ENCODE assay signal across 14 mouse cellular contexts in the genomic region with DNA sequence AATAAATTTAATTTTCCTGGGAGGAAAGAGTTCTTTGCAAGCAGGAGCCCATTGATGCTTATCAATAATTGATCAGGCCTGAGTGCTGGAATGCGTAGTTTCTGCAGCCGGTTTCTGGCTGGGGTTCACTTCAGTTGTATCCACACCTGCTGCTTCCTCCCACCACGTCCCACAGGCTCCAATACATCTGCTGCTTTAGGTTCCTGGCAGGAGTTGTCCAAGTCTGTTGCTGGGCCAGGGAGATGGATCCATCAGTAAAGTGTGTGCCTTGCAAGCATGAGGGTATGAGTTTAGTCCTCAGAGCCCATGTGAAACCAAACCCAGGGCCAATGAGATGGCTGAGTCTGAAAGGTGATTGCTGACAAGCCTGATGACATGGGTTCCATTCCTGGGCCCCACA.
"Had no signal": no experiment of that assay in that cellular context is flagged by ENCODE, and none has a peak within 500 bp of the region (broad histone marks: within the 10 kb centered on the region; RNA-seq: fewer than 3 reads in every experiment).

No protein-coding gene starts in this region.

- ATAC-seq: liver, postnatal 0 days; midbrain, embryonic 13.5 days had no signal

- H3K27me3 ChIP-seq: limb, embryonic 15.5 days; liver, embryonic 13.5 days; lung, embryonic 15.5 days; midbrain, embryonic 13.5 days; neural tube, embryonic 15.5 days had no signal

- H3K36me3 ChIP-seq: limb, embryonic 15.5 days; liver, embryonic 13.5 days; lung, embryonic 15.5 days; midbrain, embryonic 13.5 days; neural tube, embryonic 15.5 days had no signal

- H3K27ac ChIP-seq: kidney, postnatal 0 days; limb, embryonic 15.5 days; liver, embryonic 13.5 days; lung, embryonic 15.5 days; midbrain, embryonic 13.5 days; neural tube, embryonic 15.5 days had no signal

- H3K9me3 ChIP-seq: limb, embryonic 15.5 days; liver, embryonic 13.5 days; lung, embryonic 15.5 days; midbrain, embryonic 13.5 days; neural tube, embryonic 15.5 days had no signal

- H3K4me1 ChIP-seq: liver, embryonic 13.5 days; lung, embryonic 15.5 days had no signal

- H3K4me2 ChIP-seq: limb, embryonic 15.5 days; liver, embryonic 13.5 days; lung, embryonic 15.5 days; midbrain, embryonic 13.5 days; neural tube, embryonic 15.5 days had no signal

- DNase-seq: kidney, adult 11 months; kidney, adult 9 months; kidney, postnatal 36 days; liver, embryonic 13.5 days; liver, postnatal 0 days; lung, postnatal 14 days; thymus, adult 2 months; thymus, postnatal 25 days had no signal

- H3K4me3 ChIP-seq: limb, embryonic 15.5 days; liver, embryonic 13.5 days; lung, embryonic 15.5 days; midbrain, embryonic 13.5 days; myocyte; neural tube, embryonic 15.5 days had no signal

- H3K9ac ChIP-seq: limb, embryonic 15.5 days; liver, embryonic 13.5 days; liver, postnatal 0 days; lung, embryonic 15.5 days; midbrain, embryonic 13.5 days; neural tube, embryonic 15.5 days had no signal
